Mouse (Mus musculus): ENCODE measurements around the gene Scarb1. TPM values are rescaled to one million over a fixed set of nuclear protein-coding genes. Genes with fewer than 3 reads are reported as not detected.

Gene Scarb1
- polyA plus RNA-seq, 1 experiment from 2014 or later, result 74.3 TPM

DNA sequence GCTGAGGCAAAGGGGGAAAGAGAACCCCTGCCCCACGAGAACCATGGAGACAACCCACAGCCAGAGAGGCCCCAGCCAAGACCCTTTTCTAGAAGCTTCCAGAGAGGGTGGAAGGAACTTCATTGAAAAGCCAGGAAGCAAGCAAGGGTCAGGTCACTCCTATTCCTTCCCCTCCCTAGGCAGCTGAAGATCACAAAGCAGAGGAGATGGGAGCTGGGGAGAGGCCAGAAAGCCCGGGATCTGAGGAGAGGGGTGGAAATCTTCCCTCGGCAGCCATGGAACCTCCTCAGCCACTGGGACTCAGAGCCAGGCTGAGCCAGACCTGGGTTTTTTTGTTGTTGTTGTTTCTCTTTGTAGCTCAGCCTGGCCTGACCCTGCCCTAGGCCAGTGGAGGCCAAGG is 9.8 kb downstream of the Scarb1 start:
- Histone ChIP-seq H3K36me3 (no peaks in the 10 kb centered on the region), H3K4me2 (no peak overlapping the region), H3K4me1 (replicated peaks) (peaks cover 61% of the 10 kb centered on the region), H3K9me3 (replicated peaks) (no peaks in the 10 kb centered on the region), H3K27ac (ENCODE audit: poor library complexity, severe bottlenecking) (peak overlapping the region; percentile 70), H3K4me3 (no peak overlapping the region), H3K9ac (peak overlapping the region; percentile 52; the same call in 1 of the 2 replicates), H3K27me3 (replicated peaks) (no peaks in the 10 kb centered on the region)
- ATAC-seq (ENCODE audit: insufficient number of reproducible peaks, low FRiP score), result no peak
- 35% methylated on average over 3 of the region's 3 CpGs for WGBS

DNA sequence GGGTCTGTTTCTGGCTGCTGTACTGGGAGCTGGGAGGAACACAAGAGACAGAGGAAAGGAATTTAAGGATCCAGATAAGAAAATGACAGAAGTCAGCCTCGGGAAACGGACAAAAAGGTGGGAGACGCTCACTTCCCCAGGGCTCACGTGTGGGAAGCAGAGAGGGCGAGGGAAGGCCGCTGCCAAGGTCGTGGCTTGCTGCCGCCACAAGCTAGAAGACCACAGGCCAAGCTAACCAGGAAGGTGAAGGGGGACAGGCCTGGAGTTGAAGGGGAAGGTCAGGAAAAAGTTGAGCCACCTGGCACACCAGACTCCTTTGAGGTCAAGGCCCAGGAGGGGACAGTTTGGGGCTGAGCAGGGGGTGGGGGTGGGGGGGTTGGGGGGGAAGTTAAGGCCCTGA is 10.2 kb downstream of the Scarb1 start:
- no peak overlapping the region for H3K4me3 ChIP-seq
- H3K9ac ChIP-seq, result peak overlapping the region; percentile 52; the same call in 1 of the 2 replicates
- no peak for ATAC-seq (ENCODE audit: insufficient number of reproducible peaks, low FRiP score)
- peak overlapping the region; percentile 70 for H3K27ac ChIP-seq (ENCODE audit: poor library complexity, severe bottlenecking)
- no peaks in the 10 kb centered on the region for H3K27me3 ChIP-seq (replicated peaks)
- no peak overlapping the region for H3K4me2 ChIP-seq
- no peaks in the 10 kb centered on the region for H3K9me3 ChIP-seq (replicated peaks)
- no peaks in the 10 kb centered on the region for H3K36me3 ChIP-seq
- WGBS, result 32% methylated on average over 8 of the region's 8 CpGs
- H3K4me1 ChIP-seq (replicated peaks), result peaks cover 65% of the 10 kb centered on the region

GRCm38 (mm10) chr5:125330191-125330590 is 10.7 kb downstream of the Scarb1 start:
- H3K27me3 ChIP-seq (replicated peaks), result no peaks in the 10 kb centered on the region
- 70% methylated on average over 9 of the region's 9 CpGs for WGBS
- H3K4me1 ChIP-seq (replicated peaks), result peaks cover 70% of the 10 kb centered on the region
- H3K9me3 ChIP-seq (replicated peaks), result no peaks in the 10 kb centered on the region
- H3K27ac ChIP-seq (ENCODE audit: poor library complexity, severe bottlenecking), result peak overlapping the region; percentile 70
- H3K36me3 ChIP-seq, result no peaks in the 10 kb centered on the region
- no peak overlapping the region for H3K4me2 ChIP-seq
- no peak for ATAC-seq (ENCODE audit: insufficient number of reproducible peaks, low FRiP score)
- H3K9ac ChIP-seq, result no peak overlapping the region
- no peak overlapping the region for H3K4me3 ChIP-seq

- Histone ChIP-seq H3K9me3 (replicated peaks) (no peaks in the 10 kb centered on the region), H3K4me2 (peak overlapping the region; percentile 49), H3K9ac (no peak overlapping the region), H3K27ac (ENCODE audit: poor library complexity, severe bottlenecking) (no peak overlapping the region), H3K4me1 (replicated peaks) (peaks cover 76% of the 10 kb centered on the region), H3K36me3 (no peaks in the 10 kb centered on the region), H3K27me3 (replicated peaks) (no peaks in the 10 kb centered on the region), H3K4me3 (peak overlapping the region; percentile 11; the same call in 1 of the 2 replicates)
- peak; percentile 51; the same call in 1 of the 2 replicates for ATAC-seq (ENCODE audit: insufficient number of reproducible peaks, low FRiP score)
- 61% methylated on average over 18 of the region's 18 CpGs for WGBS
Observed at GRCm38 (mm10) chr5:125327596-125328385, 13.1 kb downstream of the Scarb1 start.

- no peaks in the 10 kb centered on the region for H3K36me3 ChIP-seq
- H3K9ac ChIP-seq, result 0 out of 2 replicates have a peak overlapping the region, but pooled peaks have one; percentile 4
- H3K4me3 ChIP-seq, result no peak overlapping the region
- no peaks in the 10 kb centered on the region for H3K27me3 ChIP-seq (replicated peaks)
- WGBS, result 53% methylated on average over 8 of the region's 8 CpGs
- no peaks in the 10 kb centered on the region for H3K9me3 ChIP-seq (replicated peaks)
- H3K27ac ChIP-seq (ENCODE audit: poor library complexity, severe bottlenecking), result peak overlapping the region; percentile 56
- peaks cover 70% of the 10 kb centered on the region for H3K4me1 ChIP-seq (replicated peaks)
- H3K4me2 ChIP-seq, result no peak overlapping the region
- no peak for ATAC-seq (ENCODE audit: insufficient number of reproducible peaks, low FRiP score)
Observed at GRCm38 (mm10) chr5:125326351-125326750, 14.5 kb downstream of the Scarb1 start.

DNA sequence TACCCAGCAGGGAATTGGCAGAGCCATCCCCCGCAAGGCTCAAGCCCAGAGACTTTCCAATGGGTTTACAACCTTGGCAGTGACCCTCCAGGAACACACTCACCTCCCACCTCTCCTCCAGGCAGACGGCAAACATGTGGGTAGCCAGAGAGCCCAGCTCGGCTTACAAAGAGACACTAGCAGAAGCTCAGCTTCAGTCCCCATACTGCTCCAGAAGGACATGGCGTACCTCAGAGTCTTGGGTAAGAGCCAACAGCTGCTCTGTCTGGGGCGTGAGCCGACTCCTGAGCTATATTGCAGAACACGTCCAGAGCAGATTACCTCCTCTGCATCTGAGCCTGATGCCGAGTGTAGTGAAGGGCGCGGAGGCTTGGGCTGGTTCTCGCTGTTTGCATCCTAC is 15.0 kb downstream of the Scarb1 start:
- H3K4me3 ChIP-seq, result no peak overlapping the region
- peak overlapping the region; percentile 56 for H3K27ac ChIP-seq (ENCODE audit: poor library complexity, severe bottlenecking)
- no peaks in the 10 kb centered on the region for H3K27me3 ChIP-seq (replicated peaks)
- H3K4me1 ChIP-seq (replicated peaks), result peaks cover 67% of the 10 kb centered on the region
- H3K36me3 ChIP-seq, result no peaks in the 10 kb centered on the region
- H3K9ac ChIP-seq, result 0 out of 2 replicates have a peak overlapping the region, but pooled peaks have one; percentile 4
- no peak overlapping the region for H3K4me2 ChIP-seq
- no peaks in the 10 kb centered on the region for H3K9me3 ChIP-seq (replicated peaks)
- WGBS, result 59% methylated on average over 11 of the region's 11 CpGs
- no peak for ATAC-seq (ENCODE audit: insufficient number of reproducible peaks, low FRiP score)

GRCm38 (mm10) chr5:125325285-125325684 is 15.6 kb downstream of the Scarb1 start:
- H3K36me3 ChIP-seq, result no peaks in the 10 kb centered on the region
- H3K4me3 ChIP-seq, result no peak overlapping the region
- no peaks in the 10 kb centered on the region for H3K27me3 ChIP-seq (replicated peaks)
- H3K4me2 ChIP-seq, result no peak overlapping the region
- 72% methylated on average over 4 of the region's 4 CpGs for WGBS
- peaks cover 67% of the 10 kb centered on the region for H3K4me1 ChIP-seq (replicated peaks)
- peak overlapping the region; percentile 56; the same call in 1 of the 2 replicates for H3K27ac ChIP-seq (ENCODE audit: poor library complexity, severe bottlenecking)
- H3K9me3 ChIP-seq (replicated peaks), result no peaks in the 10 kb centered on the region
- H3K9ac ChIP-seq, result no peak overlapping the region
- ATAC-seq (ENCODE audit: insufficient number of reproducible peaks, low FRiP score), result no peak

DNA sequence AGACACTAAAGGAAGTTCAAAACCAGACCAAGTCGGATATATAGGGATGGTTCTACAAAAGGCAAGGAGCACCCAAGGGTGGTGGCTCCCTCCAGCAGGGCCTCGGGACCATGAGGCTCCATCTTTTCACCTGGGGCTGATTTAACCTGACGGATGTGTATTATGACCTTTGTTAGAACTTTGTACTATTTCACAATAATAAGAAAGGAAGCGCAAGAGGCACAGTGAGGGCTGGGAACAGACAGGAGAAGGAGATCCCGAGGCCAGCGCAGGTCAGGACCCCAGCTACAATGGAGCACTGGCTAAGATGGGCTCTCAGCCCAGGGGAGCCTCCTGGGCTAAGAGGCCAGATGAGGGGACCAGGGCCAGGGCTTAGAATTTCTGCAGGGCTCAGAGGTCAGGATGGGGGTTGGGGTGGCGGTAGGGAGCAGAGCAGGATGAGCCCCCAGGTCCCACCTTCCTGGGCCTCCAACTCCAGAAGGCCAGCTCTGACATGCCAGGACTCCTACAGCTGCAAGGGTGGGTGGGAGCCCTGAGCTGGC is 16.9 kb downstream of the Scarb1 start:
- H3K9ac ChIP-seq, result no peak overlapping the region; the same call in 1 of the 2 replicates
- peaks cover 3% of the 10 kb centered on the region; the same call in 1 of the 2 replicates for H3K9me3 ChIP-seq (replicated peaks)
- H3K4me3 ChIP-seq, result no peak overlapping the region
- H3K4me1 ChIP-seq (replicated peaks), result peaks cover 76% of the 10 kb centered on the region
- 0 out of 2 replicates have a peak, but pooled peaks cover 1% of the 10 kb centered on the region for H3K36me3 ChIP-seq
- ATAC-seq (ENCODE audit: insufficient number of reproducible peaks, low FRiP score), result no peak
- H3K27me3 ChIP-seq (replicated peaks), result no peaks in the 10 kb centered on the region
- 81% methylated on average over 7 of the region's 7 CpGs for WGBS
- H3K4me2 ChIP-seq, result no peak overlapping the region
- H3K27ac ChIP-seq (ENCODE audit: poor library complexity, severe bottlenecking), result peak overlapping the region; percentile 36; the same call in 1 of the 2 replicates

GRCm38 (mm10) chr5:125323128-125323527 is 17.8 kb downstream of the Scarb1 start:
- H3K9ac ChIP-seq, result no peak overlapping the region
- H3K4me2 ChIP-seq, result no peak overlapping the region
- H3K9me3 ChIP-seq (replicated peaks), result peaks cover 7% of the 10 kb centered on the region; the same call in 1 of the 2 replicates
- WGBS, result 86% methylated on average over 6 of the region's 6 CpGs
- H3K4me3 ChIP-seq, result no peak overlapping the region
- H3K4me1 ChIP-seq (replicated peaks), result peaks cover 74% of the 10 kb centered on the region
- ATAC-seq (ENCODE audit: insufficient number of reproducible peaks, low FRiP score), result no peak
- H3K36me3 ChIP-seq, result 0 out of 2 replicates have a peak, but pooled peaks cover 5% of the 10 kb centered on the region
- no peaks in the 10 kb centered on the region for H3K27me3 ChIP-seq (replicated peaks)
- no peak overlapping the region for H3K27ac ChIP-seq (ENCODE audit: poor library complexity, severe bottlenecking)

GRCm38 (mm10) chr5:125321836-125322235 is 19.1 kb downstream of the Scarb1 start:
- Histone ChIP-seq H3K4me2 (no peak overlapping the region), H3K27ac (ENCODE audit: poor library complexity, severe bottlenecking) (no peak overlapping the region), H3K27me3 (replicated peaks) (no peaks in the 10 kb centered on the region), H3K9me3 (replicated peaks) (peaks cover 7% of the 10 kb centered on the region; the same call in 1 of the 2 replicates), H3K36me3 (0 out of 2 replicates have a peak, but pooled peaks cover 5% of the 10 kb centered on the region), H3K4me1 (replicated peaks) (peaks cover 73% of the 10 kb centered on the region), H3K4me3 (no peak overlapping the region), H3K9ac (no peak overlapping the region)
- 42% methylated on average over 3 of the region's 3 CpGs for WGBS
- ATAC-seq (ENCODE audit: insufficient number of reproducible peaks, low FRiP score), result no peak

Data from heart, embryonic 12.5 days (tissue).